Mouse (Mus musculus): Measurements from ENCODE around the gene F2rl1. TPM values are rescaled to one million over a fixed set of nuclear protein-coding genes. Genes with fewer than 3 reads are reported as not detected.
"Not testable (repeated sequence)": the region's sequence is repeated elsewhere in the genome, so short reads cannot be mapped to it uniquely, and the experiment has no call there.

The F2rl1 gene
- polyA plus RNA-seq, 1 experiment from 2014 or later, result 11.1 TPM

- Histone ChIP-seq H3K27me3 (ENCODE audit: insufficient read depth, low read length) (no peaks in the 10 kb centered on the region), H3K27ac (ENCODE audit: low read length) (no peak overlapping the region), H3K4me3 (ENCODE audit: low read length) (no peak overlapping the region), H3K4me1 (ENCODE audit: insufficient read depth, low read length) (peaks cover 34% of the 10 kb centered on the region), H3K9ac (replicated peaks; ENCODE audit: low read length) (no peak overlapping the region; the same call in 1 of the 2 replicates), H3K9me3 (ENCODE audit: low read length) (no peaks in the 10 kb centered on the region; the same call in 1 of the 2 replicates), H3K36me3 (ENCODE audit: insufficient read depth, low read length) (no peaks in the 10 kb centered on the region), H3K4me2 (replicated peaks; ENCODE audit: low read depth, low read length) (0 out of 2 replicates have a peak overlapping the region, but pooled peaks have one; percentile 16)
- WGBS, result 12% methylated on average over 11 of the region's 11 CpGs
- ATAC-seq (ENCODE audit: low FRiP score, low TSS enrichment), result no peak
Measured at GRCm38 (mm10) chr13:95535461-95536116, 10.6 kb upstream of the F2rl1 start.

GRCm38 (mm10) chr13:95535026-95535425 lies 10.0 kb upstream of the F2rl1 start:
- Histone ChIP-seq H3K9me3 (ENCODE audit: low read length) (no peaks in the 10 kb centered on the region; the same call in 1 of the 2 replicates), H3K4me1 (ENCODE audit: insufficient read depth, low read length) (peaks cover 34% of the 10 kb centered on the region), H3K4me3 (ENCODE audit: low read length) (no peak overlapping the region), H3K27ac (ENCODE audit: low read length) (peak overlapping the region; percentile 15; the same call in 1 of the 2 replicates), H3K36me3 (ENCODE audit: insufficient read depth, low read length) (no peaks in the 10 kb centered on the region), H3K4me2 (replicated peaks; ENCODE audit: low read depth, low read length) (no peak overlapping the region), H3K9ac (replicated peaks; ENCODE audit: low read length) (no peak overlapping the region; the same call in 1 of the 2 replicates), H3K27me3 (ENCODE audit: insufficient read depth, low read length) (no peaks in the 10 kb centered on the region)
- WGBS, result 20% methylated on average over 6 of the region's 6 CpGs
- ATAC-seq (ENCODE audit: low FRiP score, low TSS enrichment), result no peak

- WGBS, result 6% methylated on average over 5 of the region's 5 CpGs
- H3K9ac ChIP-seq (replicated peaks; ENCODE audit: low read length), result peak overlapping the region; percentile 1; the same call in 1 of the 2 replicates
- peak; percentile 79 for ATAC-seq (ENCODE audit: low FRiP score, low TSS enrichment)
Measured at GRCm38 (mm10) chr13:95534131-95534561, 9.1 kb upstream of the F2rl1 start.

GRCm38 (mm10) chr13:95533640-95534039 lies 8.6 kb upstream of the F2rl1 start:
- Histone ChIP-seq H3K4me3 (ENCODE audit: low read length) (no peak overlapping the region), H3K27ac (ENCODE audit: low read length) (peak overlapping the region; percentile 84), H3K27me3 (ENCODE audit: insufficient read depth, low read length) (no peaks in the 10 kb centered on the region), H3K9ac (replicated peaks; ENCODE audit: low read length) (0 out of 2 replicates have a peak overlapping the region, but pooled peaks have one; percentile 1), H3K4me1 (ENCODE audit: insufficient read depth, low read length) (peaks cover 34% of the 10 kb centered on the region), H3K36me3 (ENCODE audit: insufficient read depth, low read length) (no peaks in the 10 kb centered on the region), H3K9me3 (ENCODE audit: low read length) (no peaks in the 10 kb centered on the region), H3K4me2 (replicated peaks; ENCODE audit: low read depth, low read length) (peak overlapping the region; percentile 50; the same call in 1 of the 2 replicates)
- ATAC-seq (ENCODE audit: low FRiP score, low TSS enrichment), result peak; percentile 29
- WGBS, result 28% methylated on average over 8 of the region's 8 CpGs

More at GRCm38 (mm10) chr13:95534131-95534561, 9.1 kb upstream of the F2rl1 start:
- no peaks in the 10 kb centered on the region for H3K27me3 ChIP-seq (ENCODE audit: insufficient read depth, low read length)
- peaks cover 34% of the 10 kb centered on the region for H3K4me1 ChIP-seq (ENCODE audit: insufficient read depth, low read length)
- peak overlapping the region; percentile 50 for H3K4me2 ChIP-seq (replicated peaks; ENCODE audit: low read depth, low read length)
- H3K36me3 ChIP-seq (ENCODE audit: insufficient read depth, low read length), result no peaks in the 10 kb centered on the region
- no peaks in the 10 kb centered on the region; the same call in 1 of the 2 replicates for H3K9me3 ChIP-seq (ENCODE audit: low read length)
- H3K27ac ChIP-seq (ENCODE audit: low read length), result peak overlapping the region; percentile 84
- peak overlapping the region; percentile 29 for H3K4me3 ChIP-seq (ENCODE audit: low read length)

DNA sequence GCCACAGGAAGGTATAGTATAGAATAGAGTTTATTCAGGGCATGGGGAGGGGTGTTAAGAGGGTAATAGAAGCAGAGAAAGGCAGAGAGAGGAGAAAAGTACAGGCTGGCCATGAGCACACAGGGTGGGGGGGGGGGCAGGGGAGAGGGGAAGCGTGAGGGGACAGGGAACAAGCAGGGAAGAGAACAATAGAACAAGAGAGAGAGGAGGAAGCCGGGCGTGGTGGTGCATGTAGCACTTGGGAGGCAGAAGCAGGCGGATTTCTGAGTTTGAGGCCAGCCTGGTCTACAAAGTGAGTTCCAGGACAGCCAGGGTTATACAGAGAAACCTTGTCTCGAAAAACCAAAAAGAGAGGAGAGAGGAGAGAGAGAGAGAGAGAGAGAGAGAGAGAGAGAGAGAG lies 8.1 kb upstream of the F2rl1 start:
- not testable (repeated sequence) for ATAC-seq (ENCODE audit: low FRiP score, low TSS enrichment); H3K27me3 ChIP-seq (ENCODE audit: insufficient read depth, low read length); H3K4me3 ChIP-seq (ENCODE audit: low read length); H3K36me3 ChIP-seq (ENCODE audit: insufficient read depth, low read length); H3K9ac ChIP-seq (replicated peaks; ENCODE audit: low read length); H3K27ac ChIP-seq (ENCODE audit: low read length); H3K9me3 ChIP-seq (ENCODE audit: low read length); H3K4me2 ChIP-seq (replicated peaks; ENCODE audit: low read depth, low read length)
- peaks cover 34% of the 10 kb centered on the region for H3K4me1 ChIP-seq (ENCODE audit: insufficient read depth, low read length)
- WGBS, result 77% methylated on average over 4 of the region's 5 CpGs

GRCm38 (mm10) chr13:95531273-95532045 lies 6.4 kb upstream of the F2rl1 start:
- Histone ChIP-seq H3K9ac (replicated peaks; ENCODE audit: low read length) (no peak overlapping the region), H3K27ac (ENCODE audit: low read length) (no peak overlapping the region; the same call in 1 of the 2 replicates), H3K36me3 (ENCODE audit: insufficient read depth, low read length) (no peaks in the 10 kb centered on the region), H3K4me3 (ENCODE audit: low read length) (no peak overlapping the region), H3K4me2 (replicated peaks; ENCODE audit: low read depth, low read length) (no peak overlapping the region), H3K27me3 (ENCODE audit: insufficient read depth, low read length) (peaks cover 3% of the 10 kb centered on the region; the same call in 1 of the 2 replicates), H3K4me1 (ENCODE audit: insufficient read depth, low read length) (peaks cover 34% of the 10 kb centered on the region), H3K9me3 (ENCODE audit: low read length) (no peaks in the 10 kb centered on the region)
- peak; percentile 59; the same call in 1 of the 2 replicates for ATAC-seq (ENCODE audit: low FRiP score, low TSS enrichment)
- 26% methylated on average over 9 of the region's 9 CpGs for WGBS

DNA sequence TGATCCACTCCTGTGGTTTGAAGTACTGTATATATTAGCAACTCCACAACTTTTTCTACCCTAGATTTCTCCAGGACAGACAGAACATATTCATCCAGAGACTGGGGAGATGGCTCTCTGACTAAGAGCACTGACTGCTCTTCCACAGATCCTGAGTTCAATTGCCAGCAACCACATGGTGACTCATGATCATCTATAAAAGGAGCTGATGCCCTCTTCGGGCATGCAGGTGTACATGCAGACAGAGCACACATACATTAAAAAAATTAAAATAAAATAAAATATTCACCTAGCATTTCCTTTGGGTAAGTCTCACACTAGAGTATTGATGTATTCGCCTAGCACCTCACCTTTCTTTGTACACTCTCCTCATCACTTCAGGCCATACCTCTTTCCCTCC lies 4.2 kb upstream of the F2rl1 start:
- Histone ChIP-seq H3K36me3 (ENCODE audit: insufficient read depth, low read length) (no peaks in the 10 kb centered on the region), H3K27me3 (ENCODE audit: insufficient read depth, low read length) (peaks cover 20% of the 10 kb centered on the region; the same call in 1 of the 2 replicates), H3K9me3 (ENCODE audit: low read length) (no peaks in the 10 kb centered on the region), H3K4me3 (ENCODE audit: low read length) (no peak overlapping the region), H3K4me2 (replicated peaks; ENCODE audit: low read depth, low read length) (no peak overlapping the region), H3K27ac (ENCODE audit: low read length) (no peak overlapping the region), H3K9ac (replicated peaks; ENCODE audit: low read length) (no peak overlapping the region), H3K4me1 (ENCODE audit: insufficient read depth, low read length) (peaks cover 24% of the 10 kb centered on the region)
- no peak for ATAC-seq (ENCODE audit: low FRiP score, low TSS enrichment)
- 88% methylated on average over 2 of the region's 2 CpGs for whole genome bisulfite sequencing

DNA sequence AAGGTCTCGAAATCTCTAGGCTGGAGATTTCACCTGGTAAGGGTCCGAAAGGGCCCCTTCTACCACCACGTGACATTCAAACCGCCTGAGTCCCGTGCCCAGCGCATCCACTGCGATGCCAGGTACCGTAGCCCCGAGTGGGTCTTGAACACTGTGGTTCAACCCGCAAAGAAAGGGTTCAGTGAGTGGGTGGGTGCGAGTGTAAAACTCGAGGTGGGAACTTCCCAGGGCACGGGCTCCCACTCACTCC lies 678 bp downstream of the F2rl1 start:
- Histone ChIP-seq H3K27ac (ENCODE audit: low read length) (peak overlapping the region; percentile 45), H3K36me3 (ENCODE audit: insufficient read depth, low read length) (no peaks in the 10 kb centered on the region), H3K4me3 (ENCODE audit: low read length) (peak overlapping the region; percentile 61), H3K27me3 (ENCODE audit: insufficient read depth, low read length) (peaks cover 22% of the 10 kb centered on the region; the same call in 1 of the 2 replicates), H3K4me1 (ENCODE audit: insufficient read depth, low read length) (peaks cover 19% of the 10 kb centered on the region), H3K9me3 (ENCODE audit: low read length) (no peaks in the 10 kb centered on the region), H3K4me2 (replicated peaks; ENCODE audit: low read depth, low read length) (peak overlapping the region; percentile 85), H3K9ac (replicated peaks; ENCODE audit: low read length) (peak overlapping the region; percentile 73)
- WGBS, result 2% methylated on average over 13 of the region's 13 CpGs
- ATAC-seq (ENCODE audit: low FRiP score, low TSS enrichment), result peak; percentile 39

DNA sequence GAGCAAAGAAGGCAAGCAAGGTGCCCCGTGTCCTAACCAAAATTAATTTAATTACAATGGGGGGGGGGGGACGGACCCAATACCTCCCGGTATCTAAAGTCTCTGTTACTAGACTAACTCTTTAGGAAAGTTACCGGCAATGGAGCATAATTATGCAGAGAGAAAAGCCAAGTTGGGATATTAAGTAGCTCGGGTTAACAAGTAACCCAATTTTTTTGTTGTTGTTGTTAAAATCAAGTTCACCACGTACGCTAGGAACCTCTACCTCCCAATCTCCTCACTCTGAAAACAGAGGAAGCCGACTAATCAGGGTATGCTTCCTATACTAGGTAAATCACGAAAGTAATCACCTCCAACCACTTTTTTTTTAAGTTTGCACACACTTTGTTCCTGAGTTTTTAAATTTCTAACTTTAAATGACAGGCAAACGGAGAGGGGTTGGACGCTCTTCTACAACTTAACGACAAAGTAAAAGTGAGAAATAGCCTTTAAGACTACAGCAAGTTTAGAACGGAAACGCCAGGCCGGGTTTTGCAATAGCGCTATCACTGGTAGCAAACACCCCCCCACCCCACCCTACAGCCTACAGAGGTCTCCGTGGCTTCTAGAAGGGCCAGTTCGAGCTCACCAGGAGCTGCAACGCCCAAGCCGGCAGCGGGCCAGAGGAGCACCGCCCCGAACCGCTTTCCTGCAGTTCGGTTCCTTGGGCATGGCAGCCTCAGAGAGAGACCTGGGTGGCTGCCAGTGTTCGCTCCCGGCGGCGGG lies 1.2 kb downstream of the F2rl1 start:
- 3% methylated on average over 29 of the region's 29 CpGs for WGBS
- Histone ChIP-seq H3K4me2 (replicated peaks; ENCODE audit: low read depth, low read length) (peak overlapping the region; percentile 85), H3K36me3 (ENCODE audit: insufficient read depth, low read length) (no peaks in the 10 kb centered on the region), H3K9me3 (ENCODE audit: low read length) (no peaks in the 10 kb centered on the region), H3K27me3 (ENCODE audit: insufficient read depth, low read length) (peaks cover 22% of the 10 kb centered on the region; the same call in 1 of the 2 replicates), H3K9ac (replicated peaks; ENCODE audit: low read length) (peak overlapping the region; percentile 73), H3K4me1 (ENCODE audit: insufficient read depth, low read length) (peaks cover 19% of the 10 kb centered on the region), H3K27ac (ENCODE audit: low read length) (peak overlapping the region; percentile 45), H3K4me3 (ENCODE audit: low read length) (peak overlapping the region; percentile 61)
- peak; percentile 33; the same call in 1 of the 2 replicates for ATAC-seq (ENCODE audit: low FRiP score, low TSS enrichment)
